Mouse (Mus musculus) spleen, adult 2 months (tissue): ENCODE results near the gene Spen. TPM values are rescaled to one million over a fixed set of nuclear protein-coding genes. Genes with fewer than 3 reads are reported as not detected.
A peak's percentile ranks its signal among the peaks of the same experiment; 100 is the strongest.

Experiments used
- DNase-seq, 2 experiments: peaks; one replicate each; pipeline versions ENCODE4 v3.0.0 to v3.0.0-alpha.2; 2012 to 2021; ENCODE audit warnings: low spot score in 2 of 2, low read depth in 1 of 2
- H3K27ac ChIP-seq: fragments of 200-500 bp; 2 replicates; pipeline ENCODE4 v1.5.1; 2012; ENCODE audit warnings: low read length, inconsistent platforms; ENCODE audit not compliant: insufficient read depth
- H3K27me3 ChIP-seq: fragments of 200-500 bp; 2 replicates; pipeline ENCODE4 v1.6.1; 2012; ENCODE audit warnings: mild to moderate bottlenecking, moderate library complexity, low read length, inconsistent platforms; ENCODE audit not compliant: control insufficient read depth, insufficient read depth
- H3K36me3 ChIP-seq: fragments of 200-500 bp; 2 replicates; pipeline ENCODE4 v1.6.1; 2012; ENCODE audit warnings: mild to moderate bottlenecking, low read length, inconsistent platforms; ENCODE audit not compliant: control insufficient read depth, insufficient read depth
- H3K4me1 ChIP-seq: fragments of 200-500 bp; 2 replicates; pipeline ENCODE4 v1.6.1; 2011; ENCODE audit warnings: inconsistent platforms; ENCODE audit not compliant: control insufficient read depth, insufficient read depth, insufficient read length
- H3K4me3 ChIP-seq: fragments of 200-500 bp; 2 replicates; pipeline ENCODE4 v1.5.1; 2011; ENCODE audit warnings: mild to moderate bottlenecking, inconsistent platforms; ENCODE audit not compliant: insufficient read depth, insufficient read length; ENCODE audit errors: extremely low read depth
- CTCF ChIP-seq: fragments of 200-500 bp; IDR thresholded peaks from 2 replicates; pipeline ENCODE4 v1.5.1; 2011; ENCODE audit warnings: mild to moderate bottlenecking, inconsistent platforms; ENCODE audit not compliant: insufficient read depth, insufficient read length, insufficient replicate concordance; ENCODE audit errors: extremely low read depth
- POLR2A ChIP-seq: fragments of 200-500 bp; IDR thresholded peaks from 2 replicates; pipeline ENCODE4 v1.6.1; 2011; ENCODE audit warnings: low read depth, low read length, inconsistent platforms
- whole genome bisulfite sequencing: fragments of 180-500 bp; shearing (Covaris S2); methylation state at CpG from one replicate; pipeline ENCODE4 v1.1.7; 2018; 5-methylcytosine and 5-hydroxymethylcytosine counted together
- polyA plus RNA-seq: library from polyadenylated mRNA; depleted of rRNA; stranded (reverse); fragments of >200 nt; gene quantifications from 2 replicates; pipeline ENCODE4 v1.2.3, GENCODE M21; 2012

The Spen gene
- polyA plus RNA-seq, 1 experiment, result 28.2 TPM

DNA sequence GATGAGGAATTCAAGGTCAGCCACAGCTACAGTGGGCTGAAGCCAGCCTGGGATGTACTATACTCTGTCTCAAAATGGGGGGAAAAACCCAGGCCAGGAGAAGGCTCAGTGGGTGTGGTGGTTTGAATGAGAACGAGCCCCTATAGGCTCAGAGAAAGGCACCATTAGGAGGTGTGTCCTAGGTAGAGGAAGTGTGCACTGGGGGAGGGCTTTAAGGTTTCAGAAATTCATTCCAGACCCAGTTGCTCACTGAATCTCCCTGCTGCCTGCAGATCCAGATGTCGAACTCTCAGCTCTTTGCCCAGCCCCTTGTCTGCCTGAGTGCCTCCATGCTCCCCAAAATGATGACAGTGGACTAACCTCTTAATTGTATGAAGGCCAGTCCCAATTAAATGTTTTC, 14.1 kb upstream of the Spen start:
- Histone ChIP-seq H3K27ac (0 out of 2 replicates have a peak overlapping the region, but pooled peaks have one; percentile 38), H3K36me3 (no peaks in the 10 kb centered on the region), H3K27me3 (no peaks in the 10 kb centered on the region), H3K4me1 (peaks cover 8% of the 10 kb centered on the region; the same call in 1 of the 2 replicates), H3K4me3 (no peak overlapping the region)
- DNase-seq, result peak in 1 of 2 experiments; percentile 26
- WGBS, result 0% methylated on average over 2 of the region's 2 CpGs
- TF ChIP-seq POLR2A (no peak), CTCF (no peak)

DNA sequence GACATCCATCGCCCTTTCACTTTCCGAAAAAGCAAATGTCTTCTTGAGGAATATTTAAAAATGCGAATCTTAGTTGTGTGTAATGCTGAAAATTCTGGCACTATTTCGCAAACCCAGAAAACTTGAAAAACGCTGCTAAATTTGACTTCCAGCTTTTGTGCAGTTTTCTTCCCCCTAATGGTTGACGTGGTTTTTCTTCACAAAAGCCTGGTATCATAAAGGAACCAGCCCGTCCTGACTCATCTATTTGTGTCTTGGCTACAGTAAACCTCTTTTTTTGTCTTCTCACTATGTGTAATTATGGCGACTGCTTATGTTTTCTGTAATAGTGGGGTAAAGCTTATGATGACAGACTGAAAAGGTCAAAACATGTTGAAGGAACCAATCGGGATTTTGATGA, 8.9 kb upstream of the Spen start:
- Histone ChIP-seq H3K36me3 (no peaks in the 10 kb centered on the region), H3K27me3 (no peaks in the 10 kb centered on the region), H3K4me3 (no peak overlapping the region; the same call in 1 of the 2 replicates), H3K4me1 (peaks cover 4% of the 10 kb centered on the region; the same call in 1 of the 2 replicates), H3K27ac (no peak overlapping the region)
- TF ChIP-seq POLR2A (no peak), CTCF (no peak)
- DNase-seq, result no peak
- 5% methylated on average over 9 of the region's 9 CpGs for WGBS

DNA sequence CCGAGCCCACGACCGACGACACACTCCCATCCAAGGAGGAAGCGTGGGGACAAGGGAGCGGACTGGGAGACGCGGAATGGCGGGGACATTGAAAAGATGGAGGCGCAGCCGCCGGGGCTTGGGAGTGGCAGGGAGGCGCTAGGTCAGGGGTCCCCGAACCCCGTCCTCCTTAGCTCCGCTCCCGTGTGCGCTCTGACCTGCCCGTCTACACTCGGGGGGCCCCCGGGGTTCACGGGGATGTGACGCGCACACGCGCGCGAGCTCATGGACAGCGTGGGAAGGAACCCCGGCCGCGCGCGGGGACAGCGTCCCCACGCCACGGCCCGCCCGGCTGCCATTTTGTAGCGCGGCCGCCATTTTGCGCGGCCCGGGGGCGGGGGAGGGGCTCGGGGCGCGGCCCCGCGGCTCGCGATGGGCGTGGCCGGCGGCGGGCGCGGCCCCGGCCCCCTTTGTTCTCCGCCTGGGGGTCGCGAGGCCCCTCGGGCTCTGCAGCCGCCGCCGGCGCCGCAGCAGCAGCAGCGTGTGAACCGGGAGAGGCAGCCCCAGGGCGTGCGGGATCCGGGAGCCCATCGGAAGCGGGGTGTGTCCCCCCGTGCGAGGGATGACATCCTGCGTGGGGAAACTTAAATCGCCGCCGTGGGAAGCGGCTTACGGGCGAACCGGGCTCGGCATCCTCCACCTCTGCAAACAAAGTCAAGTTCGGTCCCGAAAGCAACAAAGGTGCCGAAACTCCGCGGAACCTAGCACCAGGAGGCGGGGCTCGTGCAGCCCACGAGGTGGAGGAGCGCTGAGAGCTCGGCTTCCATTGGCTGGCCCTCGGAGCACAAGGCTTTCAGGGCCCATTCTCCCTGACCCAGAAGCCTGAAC, 8.2 kb upstream of the Spen start:
- DNase-seq, result peak in 1 of 2 experiments; percentile 78
- peak overlapping the region; percentile 96 for H3K4me3 ChIP-seq
- peak overlapping the region; percentile 100 for H3K27ac ChIP-seq
- H3K27me3 ChIP-seq, result no peaks in the 10 kb centered on the region
- H3K36me3 ChIP-seq, result no peaks in the 10 kb centered on the region
- no peaks in the 10 kb centered on the region for H3K4me1 ChIP-seq
- TF ChIP-seq CTCF (no peak), POLR2A (peak; percentile 84)
- WGBS, result under 1% methylated on average over 91 of the region's 98 CpGs

DNA sequence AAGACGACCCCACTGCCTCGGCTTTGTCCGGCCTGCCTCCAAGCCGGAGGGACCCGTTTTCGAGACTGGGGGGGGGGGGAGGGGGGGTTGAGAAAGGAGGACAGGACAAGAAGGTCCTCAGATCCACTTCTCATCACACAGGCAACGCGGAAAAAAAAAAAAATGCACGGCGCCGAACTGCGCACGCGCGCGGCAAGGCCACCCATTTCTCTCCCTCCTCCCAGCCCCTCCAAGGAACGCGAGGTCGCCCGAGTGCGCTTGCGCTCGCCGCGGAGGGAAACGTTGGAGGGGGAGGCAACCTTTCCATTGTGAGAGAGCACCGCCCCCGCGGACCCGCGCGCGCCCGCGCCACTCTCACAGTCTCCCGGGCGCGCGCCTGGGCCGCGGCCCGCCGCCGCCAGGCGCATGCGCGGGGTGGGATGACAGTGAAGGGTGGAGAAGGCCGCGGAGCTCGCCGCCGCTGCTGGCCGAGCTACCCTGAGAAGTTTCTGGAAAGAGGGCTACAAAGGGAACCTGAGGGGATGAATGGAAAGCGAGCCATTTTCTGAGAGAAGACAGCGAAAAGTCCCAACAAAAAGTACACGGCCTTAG, 7.4 kb upstream of the Spen start:
- TF ChIP-seq POLR2A (peak; percentile 88), CTCF (no peak)
- peak; percentile 98 to 99 for DNase-seq
- Histone ChIP-seq H3K27me3 (no peaks in the 10 kb centered on the region), H3K4me3 (peak overlapping the region; percentile 96), H3K36me3 (no peaks in the 10 kb centered on the region), H3K4me1 (no peaks in the 10 kb centered on the region), H3K27ac (peak overlapping the region; percentile 100)
- WGBS, result under 1% methylated on average over 56 of the region's 56 CpGs

DNA sequence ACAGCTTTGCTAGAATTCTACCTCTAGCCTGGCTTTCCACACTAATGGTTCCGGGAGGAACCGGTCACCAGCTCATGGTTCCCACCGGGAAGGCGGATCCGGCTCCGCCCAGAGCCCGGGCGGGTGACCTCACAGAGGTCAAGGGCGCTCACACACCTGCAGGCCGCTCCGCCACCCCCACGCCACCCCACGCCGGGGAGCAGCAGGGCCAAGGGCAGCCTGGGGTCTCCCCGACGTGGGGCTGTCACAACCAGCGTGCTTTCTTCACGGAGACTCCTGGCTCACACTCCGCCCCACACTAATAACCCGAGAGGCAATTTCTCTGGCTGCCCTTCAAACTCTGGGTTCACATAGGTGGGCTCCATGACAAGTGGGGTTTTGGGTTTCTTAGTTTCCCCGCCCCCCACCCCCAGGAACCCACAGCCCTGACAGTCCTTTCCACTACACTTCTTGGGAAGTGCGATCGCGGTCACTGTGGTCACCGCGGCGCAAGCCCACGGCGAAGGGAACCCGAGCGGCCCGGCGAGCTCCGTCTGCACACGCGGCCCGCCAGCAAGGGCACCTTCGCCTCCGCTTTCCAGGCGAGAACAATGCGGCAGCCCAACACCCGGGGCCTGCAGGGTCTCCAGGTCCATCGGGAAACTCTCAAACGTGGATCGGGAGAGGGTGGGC, 6.8 kb upstream of the Spen start:
- H3K4me1 ChIP-seq, result no peaks in the 10 kb centered on the region
- peak in 1 of 2 experiments; percentile 41 for DNase-seq
- no peaks in the 10 kb centered on the region for H3K27me3 ChIP-seq
- TF ChIP-seq POLR2A (no peak), CTCF (no peak)
- WGBS, result under 1% methylated on average over 45 of the region's 45 CpGs
- H3K36me3 ChIP-seq, result no peaks in the 10 kb centered on the region
- peak overlapping the region; percentile 96 for H3K27ac ChIP-seq
- H3K4me3 ChIP-seq, result peak overlapping the region; percentile 81

GRCm38 (mm10) chr4:141544536-141544935, 6.1 kb upstream of the Spen start:
- WGBS, result 54% methylated on average over 2 of the region's 2 CpGs
- DNase-seq, result no peak

More at GRCm38 (mm10) chr4:141544536-141544935, 6.1 kb upstream of the Spen start:
- Histone ChIP-seq H3K36me3 (no peaks in the 10 kb centered on the region), H3K27me3 (no peaks in the 10 kb centered on the region), H3K4me1 (no peaks in the 10 kb centered on the region), H3K27ac (no peak overlapping the region), H3K4me3 (no peak overlapping the region)
- TF ChIP-seq POLR2A, result no peak
- no peak for TF ChIP-seq CTCF
